Mouse (Mus musculus): Measurements from ENCODE around the gene Gale. TPM values are rescaled to one million over a fixed set of nuclear protein-coding genes. Genes with fewer than 3 reads are reported as not detected.

Gene Gale
- polyA plus RNA-seq, 1 experiment from 2014 or later, result 127 TPM

GRCm38 (mm10) chr4:135962946-135963345, 581 bp upstream of the Gale start:
- Histone ChIP-seq H3K4me1 (ENCODE audit: control insufficient read depth, insufficient read depth, low read length) (peaks cover 24% of the 10 kb centered on the region), H3K4me3 (ENCODE audit: low read length) (peak overlapping the region; percentile 81), H3K27me3 (replicated peaks; ENCODE audit: control insufficient read depth, insufficient read depth, low read length) (no peaks in the 10 kb centered on the region), H3K9ac (ENCODE audit: low read depth, low read length) (peak overlapping the region; percentile 89), H3K36me3 (ENCODE audit: control insufficient read depth, insufficient read depth, low read length) (peaks cover 10% of the 10 kb centered on the region), H3K9me3 (ENCODE audit: control insufficient read depth, low read length) (no peaks in the 10 kb centered on the region), H3K4me2 (ENCODE audit: low read depth, low read length) (peak overlapping the region; percentile 81), H3K27ac (ENCODE audit: low read length) (peak overlapping the region; percentile 89)
- peak; percentile 5; the same call in 1 of the 2 replicates for ATAC-seq
- WGBS, result 6% methylated on average over 15 of the region's 15 CpGs

DNA sequence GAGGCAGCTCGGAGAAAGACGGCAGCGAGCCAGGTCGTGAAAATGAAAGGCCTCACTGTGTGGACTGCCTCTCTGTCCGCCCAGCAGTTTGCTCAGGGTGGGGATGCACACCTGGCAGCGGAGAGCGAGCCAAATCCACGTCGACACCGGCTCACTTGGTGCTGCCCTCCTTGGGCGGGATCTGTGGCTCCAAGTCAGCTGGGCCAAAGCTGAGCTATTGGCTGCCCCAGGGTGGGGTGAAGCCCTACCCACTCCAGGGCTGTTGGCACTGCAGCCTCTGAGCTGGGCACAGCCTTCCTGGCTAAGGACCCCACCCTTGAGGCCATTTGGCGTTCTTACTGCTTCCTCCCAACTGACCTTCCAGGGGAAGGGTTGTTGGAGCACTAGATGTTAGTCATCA, 899 bp downstream of the Gale start:
- peak; percentile 67 for ATAC-seq
- H3K36me3 ChIP-seq (ENCODE audit: control insufficient read depth, insufficient read depth, low read length), result peaks cover 24% of the 10 kb centered on the region
- H3K27me3 ChIP-seq (replicated peaks; ENCODE audit: control insufficient read depth, insufficient read depth, low read length), result no peaks in the 10 kb centered on the region
- H3K4me2 ChIP-seq (ENCODE audit: low read depth, low read length), result peak overlapping the region; percentile 88
- peaks cover 18% of the 10 kb centered on the region for H3K4me1 ChIP-seq (ENCODE audit: control insufficient read depth, insufficient read depth, low read length)
- peak overlapping the region; percentile 87 for H3K9ac ChIP-seq (ENCODE audit: low read depth, low read length)
- H3K4me3 ChIP-seq (ENCODE audit: low read length), result peak overlapping the region; percentile 81
- 4% methylated on average over 12 of the region's 12 CpGs for WGBS
- H3K27ac ChIP-seq (ENCODE audit: low read length), result peak overlapping the region; percentile 90
- no peaks in the 10 kb centered on the region for H3K9me3 ChIP-seq (ENCODE audit: control insufficient read depth, low read length)

DNA sequence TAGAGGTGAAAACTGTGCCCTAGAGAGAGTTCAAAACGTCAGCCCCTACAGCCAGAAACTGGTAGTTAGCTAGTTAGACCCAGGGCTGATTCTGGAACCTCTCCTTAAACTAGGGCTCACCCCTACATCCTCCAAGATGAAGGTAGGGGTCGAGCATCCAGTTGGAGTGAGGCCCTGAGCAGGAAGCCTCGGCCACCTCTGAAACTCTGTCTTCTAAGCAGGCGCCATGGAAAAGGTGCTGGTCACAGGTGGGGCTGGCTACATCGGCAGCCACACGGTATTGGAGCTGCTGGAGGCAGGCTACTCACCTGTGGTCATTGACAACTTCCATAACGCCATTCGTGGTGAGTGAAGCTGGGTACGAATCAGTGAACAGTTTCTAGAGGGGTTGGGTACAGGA, 1.6 kb downstream of the Gale start:
- H3K9ac ChIP-seq (ENCODE audit: low read depth, low read length), result peak overlapping the region; percentile 87
- WGBS, result 77% methylated on average over 9 of the region's 9 CpGs
- H3K4me2 ChIP-seq (ENCODE audit: low read depth, low read length), result peak overlapping the region; percentile 88; the same call in 1 of the 2 replicates
- peaks cover 25% of the 10 kb centered on the region for H3K36me3 ChIP-seq (ENCODE audit: control insufficient read depth, insufficient read depth, low read length)
- no peaks in the 10 kb centered on the region for H3K9me3 ChIP-seq (ENCODE audit: control insufficient read depth, low read length)
- no peak overlapping the region for H3K4me3 ChIP-seq (ENCODE audit: low read length)
- peaks cover 18% of the 10 kb centered on the region for H3K4me1 ChIP-seq (ENCODE audit: control insufficient read depth, insufficient read depth, low read length)
- no peak for ATAC-seq
- no peaks in the 10 kb centered on the region for H3K27me3 ChIP-seq (replicated peaks; ENCODE audit: control insufficient read depth, insufficient read depth, low read length)
- peak overlapping the region; percentile 90 for H3K27ac ChIP-seq (ENCODE audit: low read length)

DNA sequence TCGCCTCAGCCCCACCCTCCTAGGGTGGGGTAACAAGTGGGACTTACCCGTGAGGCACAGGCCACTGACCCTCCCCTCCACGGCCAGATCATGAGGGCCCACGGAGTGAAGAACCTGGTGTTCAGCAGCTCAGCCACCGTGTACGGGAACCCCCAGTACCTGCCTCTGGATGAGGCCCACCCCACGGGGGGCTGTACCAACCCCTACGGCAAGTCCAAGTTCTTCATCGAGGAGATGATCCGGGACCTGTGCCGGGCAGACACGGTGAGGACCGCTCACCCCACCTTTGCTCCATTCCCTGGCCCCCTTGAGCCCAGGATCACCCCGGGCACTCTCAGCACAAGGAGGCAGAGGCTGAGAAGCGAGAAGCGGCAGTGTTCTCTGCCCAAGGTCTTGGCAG, 2.8 kb downstream of the Gale start:
- peaks cover 26% of the 10 kb centered on the region for H3K4me1 ChIP-seq (ENCODE audit: control insufficient read depth, insufficient read depth, low read length)
- H3K4me2 ChIP-seq (ENCODE audit: low read depth, low read length), result no peak overlapping the region
- H3K4me3 ChIP-seq (ENCODE audit: low read length), result no peak overlapping the region
- 90% methylated on average over 16 of the region's 16 CpGs for WGBS
- no peaks in the 10 kb centered on the region for H3K27me3 ChIP-seq (replicated peaks; ENCODE audit: control insufficient read depth, insufficient read depth, low read length)
- no peak for ATAC-seq
- peaks cover 25% of the 10 kb centered on the region for H3K36me3 ChIP-seq (ENCODE audit: control insufficient read depth, insufficient read depth, low read length)
- H3K9ac ChIP-seq (ENCODE audit: low read depth, low read length), result no peak overlapping the region
- H3K27ac ChIP-seq (ENCODE audit: low read length), result no peak overlapping the region
- no peaks in the 10 kb centered on the region for H3K9me3 ChIP-seq (ENCODE audit: control insufficient read depth, low read length)

DNA sequence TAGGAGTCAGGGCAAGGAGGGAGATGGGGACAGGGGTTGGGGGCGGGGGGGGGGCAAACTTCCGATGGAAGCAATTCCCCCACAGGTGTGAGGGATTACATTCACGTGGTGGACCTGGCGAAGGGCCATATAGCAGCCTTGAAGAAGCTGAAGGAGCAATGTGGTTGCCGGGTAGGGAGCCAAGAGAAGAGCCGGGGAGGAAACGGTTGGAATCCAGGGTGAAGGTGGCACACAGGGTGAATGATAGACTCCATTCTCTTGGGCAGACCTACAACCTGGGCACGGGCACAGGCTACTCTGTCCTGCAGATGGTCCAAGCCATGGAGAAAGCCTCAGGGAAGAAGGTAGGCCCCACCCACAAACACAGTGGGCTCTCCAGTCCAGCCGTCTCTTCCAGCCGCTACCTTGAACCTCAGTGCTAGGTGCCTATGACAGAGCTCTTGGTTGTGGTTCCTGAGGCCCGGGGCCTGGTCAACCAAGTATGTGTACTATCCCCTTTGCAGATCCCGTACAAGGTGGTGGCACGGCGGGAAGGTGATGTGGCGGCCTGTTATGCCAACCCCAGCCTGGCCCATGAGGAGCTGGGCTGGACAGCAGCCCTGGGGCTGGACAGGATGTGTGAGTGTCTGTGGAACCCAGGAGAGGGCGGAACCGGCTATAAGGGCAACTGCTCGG, 3.7 kb downstream of the Gale start:
- no peak for ATAC-seq
- no peak overlapping the region for H3K27ac ChIP-seq (ENCODE audit: low read length)
- H3K36me3 ChIP-seq (ENCODE audit: control insufficient read depth, insufficient read depth, low read length), result peaks cover 21% of the 10 kb centered on the region
- no peaks in the 10 kb centered on the region for H3K9me3 ChIP-seq (ENCODE audit: control insufficient read depth, low read length)
- H3K4me3 ChIP-seq (ENCODE audit: low read length), result no peak overlapping the region
- H3K4me2 ChIP-seq (ENCODE audit: low read depth, low read length), result no peak overlapping the region
- H3K4me1 ChIP-seq (ENCODE audit: control insufficient read depth, insufficient read depth, low read length), result peaks cover 32% of the 10 kb centered on the region
- H3K9ac ChIP-seq (ENCODE audit: low read depth, low read length), result no peak overlapping the region
- no peaks in the 10 kb centered on the region for H3K27me3 ChIP-seq (replicated peaks; ENCODE audit: control insufficient read depth, insufficient read depth, low read length)
- WGBS, result 87% methylated on average over 18 of the region's 18 CpGs

DNA sequence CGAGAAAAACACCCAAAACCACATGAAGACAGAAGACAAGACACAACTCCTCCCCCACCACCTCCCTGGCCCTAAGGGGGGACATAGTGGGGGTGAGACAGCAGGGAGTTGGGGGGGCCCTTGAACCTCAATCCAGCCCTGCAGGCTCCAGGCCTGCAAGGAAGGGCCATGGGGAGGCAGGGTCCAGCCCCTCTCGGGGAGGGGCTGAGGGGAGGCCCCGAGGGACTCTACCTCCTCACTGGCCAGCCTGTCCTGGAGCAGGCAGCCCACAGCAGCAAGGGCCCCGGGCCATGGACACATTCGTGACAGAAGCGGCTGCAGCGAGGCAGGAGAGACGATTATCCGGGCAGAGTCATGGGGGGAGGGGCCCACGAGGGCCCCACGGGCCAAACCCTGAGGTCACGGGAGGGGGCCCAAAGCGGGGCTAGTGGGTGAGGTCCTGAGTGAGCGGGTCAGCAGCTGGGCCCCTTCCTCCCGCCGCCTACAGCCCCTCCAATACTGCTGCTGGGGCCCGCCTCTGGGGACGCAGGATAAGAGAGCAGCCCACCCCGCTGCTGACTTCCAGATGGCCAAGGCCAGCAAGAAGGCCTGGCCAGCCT, 4.8 kb downstream of the Gale start:
- no peaks in the 10 kb centered on the region for H3K9me3 ChIP-seq (ENCODE audit: control insufficient read depth, low read length)
- H3K4me2 ChIP-seq (ENCODE audit: low read depth, low read length), result no peak overlapping the region
- H3K4me3 ChIP-seq (ENCODE audit: low read length), result no peak overlapping the region
- WGBS, result 76% methylated on average over 18 of the region's 19 CpGs
- ATAC-seq, result no peak
- H3K27ac ChIP-seq (ENCODE audit: low read length), result no peak overlapping the region
- no peak overlapping the region for H3K9ac ChIP-seq (ENCODE audit: low read depth, low read length)
- H3K27me3 ChIP-seq (replicated peaks; ENCODE audit: control insufficient read depth, insufficient read depth, low read length), result no peaks in the 10 kb centered on the region
- peaks cover 32% of the 10 kb centered on the region for H3K4me1 ChIP-seq (ENCODE audit: control insufficient read depth, insufficient read depth, low read length)
- H3K36me3 ChIP-seq (ENCODE audit: control insufficient read depth, insufficient read depth, low read length), result peaks cover 21% of the 10 kb centered on the region

GRCm38 (mm10) chr4:135969070-135969750, 5.7 kb downstream of the Gale start:
- Histone ChIP-seq H3K4me2 (ENCODE audit: low read depth, low read length) (no peak overlapping the region), H3K27ac (ENCODE audit: low read length) (no peak overlapping the region), H3K9ac (ENCODE audit: low read depth, low read length) (no peak overlapping the region), H3K36me3 (ENCODE audit: control insufficient read depth, insufficient read depth, low read length) (peaks cover 21% of the 10 kb centered on the region), H3K27me3 (replicated peaks; ENCODE audit: control insufficient read depth, insufficient read depth, low read length) (no peaks in the 10 kb centered on the region), H3K4me1 (ENCODE audit: control insufficient read depth, insufficient read depth, low read length) (peaks cover 30% of the 10 kb centered on the region), H3K4me3 (ENCODE audit: low read length) (no peak overlapping the region), H3K9me3 (ENCODE audit: control insufficient read depth, low read length) (no peaks in the 10 kb centered on the region)
- WGBS, result 90% methylated on average over 13 of the region's 13 CpGs
- ATAC-seq, result no peak

DNA sequence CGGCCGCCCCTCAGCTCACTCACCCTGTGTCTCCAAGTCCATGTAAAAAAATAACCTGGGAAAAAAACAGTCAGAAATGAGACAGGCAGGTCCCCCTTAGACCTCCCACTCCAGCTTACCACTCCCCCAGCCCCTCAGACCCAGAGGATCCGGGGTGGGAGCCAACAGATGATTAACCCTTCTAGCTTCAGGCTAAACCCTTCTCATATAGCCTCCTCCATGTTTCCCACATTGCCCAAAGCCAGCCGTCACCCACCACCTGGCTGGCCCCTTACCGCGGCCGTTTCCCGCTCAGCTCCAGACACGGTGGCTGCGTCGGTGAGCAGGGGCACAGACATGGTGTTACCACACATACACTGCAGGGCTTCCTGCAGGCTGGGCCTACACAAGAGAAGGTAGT, 7.1 kb downstream of the Gale start:
- no peak overlapping the region for H3K9ac ChIP-seq (ENCODE audit: low read depth, low read length)
- peaks cover 18% of the 10 kb centered on the region for H3K4me1 ChIP-seq (ENCODE audit: control insufficient read depth, insufficient read depth, low read length)
- ATAC-seq, result no peak
- H3K27ac ChIP-seq (ENCODE audit: low read length), result no peak overlapping the region
- H3K27me3 ChIP-seq (replicated peaks; ENCODE audit: control insufficient read depth, insufficient read depth, low read length), result no peaks in the 10 kb centered on the region
- no peak overlapping the region for H3K4me2 ChIP-seq (ENCODE audit: low read depth, low read length)
- H3K4me3 ChIP-seq (ENCODE audit: low read length), result no peak overlapping the region
- peaks cover 21% of the 10 kb centered on the region for H3K36me3 ChIP-seq (ENCODE audit: control insufficient read depth, insufficient read depth, low read length)
- 90% methylated on average over 11 of the region's 11 CpGs for WGBS
- H3K9me3 ChIP-seq (ENCODE audit: control insufficient read depth, low read length), result no peaks in the 10 kb centered on the region

- Histone ChIP-seq H3K4me1 (ENCODE audit: control insufficient read depth, insufficient read depth, low read length) (peaks cover 18% of the 10 kb centered on the region), H3K27ac (ENCODE audit: low read length) (peak overlapping the region; percentile 74), H3K9ac (ENCODE audit: low read depth, low read length) (peak overlapping the region; percentile 98), H3K27me3 (replicated peaks; ENCODE audit: control insufficient read depth, insufficient read depth, low read length) (no peaks in the 10 kb centered on the region), H3K4me3 (ENCODE audit: low read length) (peak overlapping the region; percentile 98), H3K36me3 (ENCODE audit: control insufficient read depth, insufficient read depth, low read length) (peaks cover 21% of the 10 kb centered on the region), H3K9me3 (ENCODE audit: control insufficient read depth, low read length) (no peaks in the 10 kb centered on the region), H3K4me2 (ENCODE audit: low read depth, low read length) (peak overlapping the region; percentile 79)
- peak; percentile 62 for ATAC-seq
- under 1% methylated on average over 35 of the region's 35 CpGs for WGBS
Measured at GRCm38 (mm10) chr4:135971805-135972555, 8.5 kb downstream of the Gale start.
